Mouse (Mus musculus) frontal cortex, postnatal 25 days (tissue): ENCODE data around the gene B4galnt2.

Experiments used
- DNase-seq, 2 experiments: peaks; one replicate each; pipeline ENCODE4 v3.0.0; 2022; ENCODE audit warnings: low spot score in 2 of 2

The B4galnt2 gene

DNA sequence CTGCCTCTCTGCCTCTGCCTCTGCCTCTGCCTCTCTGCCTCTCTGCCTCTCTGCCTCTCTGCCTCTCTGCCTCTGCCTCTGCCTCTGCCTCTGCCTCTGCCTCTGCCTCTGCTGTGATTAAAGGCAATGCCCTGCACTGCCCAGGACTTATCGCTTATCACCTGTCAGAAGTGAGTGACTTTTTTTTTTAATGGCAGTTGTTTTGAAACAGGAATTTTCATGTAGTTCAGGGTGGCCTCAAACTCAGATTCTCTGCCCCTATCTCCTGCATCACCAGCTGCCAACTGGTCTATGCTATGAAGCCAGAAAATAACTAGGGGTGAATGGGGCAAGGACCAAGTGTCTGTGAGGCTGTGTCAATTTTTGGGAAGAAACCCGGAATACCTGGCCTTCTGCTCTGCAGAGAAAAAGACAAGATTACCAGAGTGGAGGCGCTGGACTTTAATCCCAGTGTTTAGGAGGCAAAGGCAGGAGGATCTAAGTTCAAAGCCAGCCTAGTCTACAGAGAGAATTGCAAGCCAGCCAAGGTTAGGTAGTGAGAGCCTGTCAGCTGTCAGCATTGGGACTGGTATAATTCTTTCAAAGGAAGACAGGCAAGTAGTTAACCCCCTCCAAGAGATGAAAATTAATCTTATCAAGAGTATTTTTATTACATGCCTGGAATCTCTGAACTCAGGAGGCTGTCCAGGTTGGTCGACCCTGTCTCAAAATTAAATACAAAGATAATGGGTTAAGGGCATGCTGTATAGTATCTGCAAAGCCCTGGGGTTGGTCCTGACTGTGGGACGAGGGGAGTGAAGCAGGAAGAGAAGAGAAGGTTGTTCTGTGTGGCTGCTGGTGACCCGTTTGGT lies 88.1 kb downstream of the B4galnt2 start:
- no peak for DNase-seq

DNA sequence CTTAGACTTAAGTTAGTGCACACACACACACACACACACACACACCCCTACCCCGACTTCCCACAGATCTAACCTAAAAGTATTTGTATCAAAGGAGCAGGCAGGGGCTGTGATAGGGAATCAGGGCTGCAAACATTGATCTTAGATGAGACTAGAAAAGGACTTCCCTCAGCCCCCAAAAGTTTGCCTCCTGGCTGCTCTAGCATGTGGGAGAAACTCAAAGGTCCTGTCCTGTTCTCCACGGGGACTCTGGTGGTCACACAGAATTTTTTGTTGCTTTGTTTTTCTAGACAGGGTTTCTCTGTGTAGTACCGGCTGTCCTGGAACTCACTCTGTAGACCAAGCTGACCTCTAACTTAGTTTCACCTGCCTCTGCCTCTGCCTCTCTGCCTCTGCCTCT lies 89.1 kb downstream of the B4galnt2 start:
- DNase-seq, result no peak

DNA sequence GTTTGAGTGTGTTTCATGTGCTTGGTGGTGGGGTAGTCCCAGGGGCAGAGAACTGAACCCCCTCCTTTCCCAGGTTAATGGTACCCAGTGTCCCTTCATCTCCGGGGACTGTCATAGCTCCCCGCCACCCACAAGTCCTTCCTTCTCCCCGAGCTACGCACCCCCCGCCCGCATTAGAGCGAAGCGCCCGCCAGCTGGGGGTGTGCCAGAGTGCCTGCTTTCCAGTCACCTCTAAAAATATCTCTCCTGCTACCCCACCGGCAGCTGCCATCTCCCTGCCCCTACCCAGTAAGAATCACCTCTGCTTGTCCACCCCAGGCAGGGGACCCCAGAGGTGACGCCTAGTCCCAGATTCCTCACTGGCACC lies 89.8 kb downstream of the B4galnt2 start:
- peak in 1 of 2 experiments; percentile 54 for DNase-seq

DNA sequence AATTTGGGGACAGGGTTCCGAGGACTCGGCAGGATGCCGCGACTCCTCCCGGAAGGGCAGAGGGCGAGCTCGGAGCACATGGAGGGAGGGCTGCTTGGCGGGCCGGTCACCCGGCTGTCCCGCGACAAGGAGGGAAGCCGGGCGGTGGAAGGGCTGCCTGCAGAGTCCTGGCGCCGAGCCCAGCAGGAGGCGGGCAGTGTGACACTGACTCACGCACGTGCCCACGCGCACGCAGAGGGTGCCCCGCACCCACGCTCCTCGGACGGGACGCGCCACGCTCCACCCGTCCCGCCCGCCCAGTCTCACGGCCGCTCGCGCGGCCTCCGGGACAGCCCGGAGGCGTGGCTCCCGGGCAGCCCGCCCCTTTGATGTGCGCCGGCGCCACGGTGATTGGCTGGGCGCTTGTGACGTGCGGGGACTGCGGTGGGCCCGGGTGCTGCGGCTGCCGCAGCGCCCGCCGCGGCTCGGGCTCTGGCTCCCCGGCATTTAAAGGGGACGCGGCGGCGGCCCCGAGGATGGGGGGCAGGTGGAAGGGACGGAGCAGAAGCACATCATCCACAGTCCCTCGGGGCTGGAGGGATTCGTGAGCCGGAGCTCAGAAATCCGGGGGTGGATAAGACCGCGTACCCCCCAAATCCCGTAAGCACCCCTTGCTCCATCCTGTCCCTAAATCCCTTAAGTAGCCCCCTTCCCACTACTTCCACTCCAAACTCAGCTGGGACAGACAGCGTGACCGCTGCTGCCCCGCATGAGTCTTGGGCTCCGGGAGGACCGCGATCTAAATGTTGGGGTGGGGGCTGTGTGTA lies 90.4 kb downstream of the B4galnt2 start, which contains the start of gene Phospho1:
Phospho1 (plus strand) TSS at position 429 of the 806 bp plus-strand sequence.
- DNase-seq, result peak; percentile 62 to 78

DNA sequence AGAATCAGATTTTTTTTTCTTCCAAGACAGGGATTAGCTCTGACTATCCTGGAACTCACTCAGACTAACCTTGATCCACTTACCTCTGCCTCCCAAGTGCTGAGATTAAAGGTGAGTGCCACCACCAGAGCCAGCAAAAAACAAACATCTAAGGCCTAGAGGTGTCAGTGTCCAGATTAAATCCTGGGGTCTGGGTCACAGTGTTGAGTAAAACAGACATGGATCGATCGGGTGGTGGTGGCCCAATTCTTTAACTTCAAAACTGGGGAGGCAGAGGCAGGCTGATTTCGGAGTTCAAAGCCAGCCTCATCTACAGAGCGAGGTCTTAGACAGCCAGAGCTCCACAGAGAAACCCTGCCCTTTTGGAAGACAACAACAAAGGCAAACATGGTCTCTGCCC lies 92.3 kb downstream of the B4galnt2 start:
- DNase-seq, result no peak

DNA sequence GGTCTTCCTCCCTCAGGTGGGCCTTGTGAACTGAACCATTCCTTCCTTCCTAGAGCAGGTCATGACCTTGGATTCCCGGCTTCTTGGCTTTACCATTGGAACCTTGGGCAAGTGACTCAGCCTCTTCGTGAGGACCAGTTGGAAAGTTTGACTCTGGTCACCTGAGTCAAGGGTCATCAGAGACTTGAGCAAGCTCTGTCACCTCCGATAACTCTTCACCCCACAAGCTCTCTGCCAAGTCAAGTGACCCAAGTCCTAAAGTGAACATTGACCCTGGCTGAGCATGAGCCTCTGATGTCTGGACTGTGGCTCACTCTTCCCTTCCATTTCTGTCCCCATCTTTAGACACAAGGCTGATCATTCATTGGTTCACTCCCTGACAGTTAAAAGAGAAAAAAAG lies 93.2 kb downstream of the B4galnt2 start:
- no peak for DNase-seq

DNA sequence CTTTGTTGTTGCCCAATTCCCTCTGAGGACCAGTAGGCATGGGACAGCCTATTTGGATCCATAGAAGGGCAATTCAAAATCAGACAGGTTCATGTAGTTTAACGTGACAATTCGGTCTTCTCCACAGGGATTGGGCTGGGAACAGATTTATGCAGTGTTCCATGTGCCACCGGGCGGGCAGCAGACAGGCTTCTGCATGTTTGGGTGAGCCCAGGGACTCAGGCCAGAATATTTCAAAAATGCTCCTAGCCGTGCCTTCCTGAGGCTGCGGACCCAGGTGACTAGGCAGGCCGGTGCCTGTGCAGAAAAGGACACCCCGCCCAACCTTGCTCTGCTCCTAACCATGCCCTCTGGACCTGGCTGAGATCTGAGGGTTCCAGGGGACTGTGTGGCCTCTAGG lies 95.6 kb downstream of the B4galnt2 start:
- DNase-seq, result no peak
